Mouse (Mus musculus): ENCODE results near the gene Daglb. TPM values are rescaled to one million over a fixed set of nuclear protein-coding genes. Genes with fewer than 3 reads are reported as not detected.

Gene Daglb
- polyA plus RNA-seq (2016; fragmentation: Nextera tagmentation; extraction: Ambion mirVana): 10.5 and 11.1 TPM in 2 replicates

DNA sequence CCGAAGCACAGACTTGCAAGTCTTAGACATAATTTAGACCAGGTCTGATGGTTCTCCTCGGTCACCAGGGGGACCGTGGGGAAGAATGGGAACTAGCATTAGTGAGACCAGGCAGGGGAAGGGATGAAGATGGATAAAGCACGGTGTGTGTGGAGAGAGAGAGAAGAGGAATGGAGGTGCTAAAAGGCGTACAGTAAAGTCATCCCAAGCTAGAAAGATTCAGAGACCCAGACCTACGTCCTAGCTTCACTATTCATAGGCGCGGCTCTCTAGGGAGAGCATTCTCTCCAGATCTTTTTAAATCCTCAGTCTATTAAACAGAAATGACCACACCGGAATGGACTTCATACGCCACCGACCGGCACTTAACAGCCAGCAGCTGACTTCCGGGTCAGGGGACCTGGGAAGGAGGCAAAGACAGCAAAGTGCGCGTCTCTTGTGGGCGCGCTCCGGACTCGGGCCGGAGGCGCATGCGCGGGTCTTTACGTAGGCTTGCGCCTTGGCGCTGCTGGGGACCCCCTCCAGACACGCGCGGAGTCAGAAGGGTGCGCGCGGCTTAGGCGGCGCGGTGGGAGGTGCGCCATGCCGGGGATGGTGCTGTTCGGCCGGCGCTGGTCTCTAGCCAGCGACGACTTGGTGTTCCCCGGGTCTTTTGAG is at the start of gene Daglb:
Gene Daglb, plus strand, starts transcription at position 485 of the 657 bp plus-strand sequence.
- Histone ChIP-seq H3K4me1 (replicated peaks) (peaks cover 12% of the 10 kb centered on the region; the same call in 1 of the 2 replicates), H3K4me2 (peak within 1 kb of the TSS; percentile 86), H3K27me3 (peaks cover 4% of the 10 kb centered on the region; the same call in 1 of the 2 replicates), H3K4me3 (replicated peaks) (peak within 1 kb of the TSS; percentile 73), H3K36me3 (peaks cover 22% of the 10 kb centered on the region), H3K9ac (replicated peaks) (peak within 1 kb of the TSS; percentile 72), H3K27ac (0 out of 2 replicates have a peak within 1 kb of the TSS, but pooled peaks have one; percentile 35), H3K9me3 (no peaks in the 10 kb centered on the region)
- WGBS: 1% methylated on average over 43 of the region's 43 CpGs
- peak; percentile 91 for ATAC-seq (ENCODE audit: insufficient number of reproducible peaks, insufficient read depth, low FRiP score, low TSS enrichment, low read depth)

GRCm38 (mm10) chr5:143421484-143421883 is 42.9 kb upstream of the Daglb start:
- Histone ChIP-seq H3K27ac (no peak overlapping the region), H3K36me3 (peaks cover 63% of the 10 kb centered on the region), H3K4me1 (replicated peaks) (no peaks in the 10 kb centered on the region), H3K9me3 (peaks cover 3% of the 10 kb centered on the region; the same call in 1 of the 2 replicates), H3K9ac (replicated peaks) (no peak overlapping the region), H3K27me3 (no peaks in the 10 kb centered on the region; the same call in 1 of the 2 replicates), H3K4me3 (replicated peaks) (no peak overlapping the region), H3K4me2 (no peak overlapping the region)
- no peak for ATAC-seq (ENCODE audit: insufficient number of reproducible peaks, insufficient read depth, low FRiP score, low TSS enrichment, low read depth)
- WGBS: 85% methylated on average over 4 of the region's 4 CpGs

- Histone ChIP-seq H3K36me3 (peaks cover 48% of the 10 kb centered on the region), H3K4me3 (replicated peaks) (no peak overlapping the region), H3K4me1 (replicated peaks) (no peaks in the 10 kb centered on the region), H3K27ac (no peak overlapping the region), H3K27me3 (no peaks in the 10 kb centered on the region; the same call in 1 of the 2 replicates), H3K9me3 (no peaks in the 10 kb centered on the region), H3K9ac (replicated peaks) (no peak overlapping the region), H3K4me2 (no peak overlapping the region)
- 74% methylated on average over 4 of the region's 4 CpGs for WGBS
- ATAC-seq (ENCODE audit: insufficient number of reproducible peaks, insufficient read depth, low FRiP score, low TSS enrichment, low read depth): no peak
Observed at GRCm38 (mm10) chr5:143422990-143423389, 41.4 kb upstream of the Daglb start.

DNA sequence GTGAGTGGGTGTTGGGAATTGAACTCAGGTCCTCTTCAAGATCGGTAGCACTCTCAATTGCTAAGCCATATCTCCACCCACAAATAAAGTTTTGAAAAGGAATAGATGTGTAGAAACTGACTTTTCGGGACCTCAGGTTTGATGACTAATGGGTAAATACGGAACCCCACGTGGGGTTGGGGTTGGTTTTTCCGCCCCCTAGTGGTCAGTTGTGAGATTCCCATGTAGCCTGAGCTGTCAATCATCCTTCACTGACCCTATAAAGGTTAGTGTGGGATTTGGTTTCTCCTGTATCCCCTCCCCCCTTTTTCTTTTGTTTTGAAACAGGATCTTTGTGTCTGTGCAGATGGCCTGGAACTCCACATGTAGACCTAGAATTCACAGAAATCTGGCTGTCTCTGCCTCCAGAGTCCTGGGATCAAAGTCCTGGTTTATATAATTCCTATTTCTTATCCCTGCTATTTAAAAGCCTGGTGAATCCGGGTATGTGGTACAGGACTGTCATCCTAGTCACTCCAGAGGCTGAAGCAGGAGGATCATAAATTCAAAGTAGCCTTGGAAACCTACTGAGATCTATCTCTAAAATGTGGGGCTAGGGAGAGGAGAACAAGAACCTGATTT is 40.4 kb upstream of the Daglb start:
- no peak overlapping the region for H3K27ac ChIP-seq
- H3K9ac ChIP-seq (replicated peaks): no peak overlapping the region
- ATAC-seq (ENCODE audit: insufficient number of reproducible peaks, insufficient read depth, low FRiP score, low TSS enrichment, low read depth): no peak
- H3K27me3 ChIP-seq: no peaks in the 10 kb centered on the region; the same call in 1 of the 2 replicates
- peaks cover 38% of the 10 kb centered on the region for H3K36me3 ChIP-seq
- H3K4me2 ChIP-seq: no peak overlapping the region
- 33% methylated on average over 6 of the region's 6 CpGs for WGBS
- H3K9me3 ChIP-seq: no peaks in the 10 kb centered on the region
- H3K4me3 ChIP-seq (replicated peaks): no peak overlapping the region
- H3K4me1 ChIP-seq (replicated peaks): no peaks in the 10 kb centered on the region

DNA sequence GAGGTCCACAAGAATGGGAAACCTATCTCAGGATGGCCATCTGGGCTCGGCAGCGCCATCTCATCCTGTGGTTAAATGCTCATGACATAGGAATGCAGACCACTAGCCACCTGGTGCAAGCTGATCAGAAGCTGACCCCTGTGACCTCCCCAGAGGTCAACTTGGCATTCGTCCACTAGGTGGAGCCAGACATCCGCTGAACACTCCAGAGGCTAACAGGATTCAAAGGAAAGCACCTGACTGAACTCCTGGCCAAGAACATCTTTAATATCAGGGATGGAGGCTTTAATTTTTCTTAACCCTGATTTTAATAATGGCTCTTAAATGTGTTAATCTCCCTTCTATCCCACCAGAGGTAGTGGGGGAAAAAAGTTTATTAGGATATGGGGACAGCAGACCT is 30.0 kb upstream of the Daglb start:
- no peak overlapping the region for H3K9ac ChIP-seq (replicated peaks)
- no peaks in the 10 kb centered on the region for H3K36me3 ChIP-seq
- H3K4me2 ChIP-seq: no peak overlapping the region
- peaks cover 11% of the 10 kb centered on the region for H3K4me1 ChIP-seq (replicated peaks)
- 4% methylated on average over 4 of the region's 4 CpGs for WGBS
- no peaks in the 10 kb centered on the region for H3K9me3 ChIP-seq
- H3K4me3 ChIP-seq (replicated peaks): no peak overlapping the region
- no peaks in the 10 kb centered on the region for H3K27me3 ChIP-seq
- no peak for ATAC-seq (ENCODE audit: insufficient number of reproducible peaks, insufficient read depth, low FRiP score, low TSS enrichment, low read depth)
- no peak overlapping the region for H3K27ac ChIP-seq

DNA sequence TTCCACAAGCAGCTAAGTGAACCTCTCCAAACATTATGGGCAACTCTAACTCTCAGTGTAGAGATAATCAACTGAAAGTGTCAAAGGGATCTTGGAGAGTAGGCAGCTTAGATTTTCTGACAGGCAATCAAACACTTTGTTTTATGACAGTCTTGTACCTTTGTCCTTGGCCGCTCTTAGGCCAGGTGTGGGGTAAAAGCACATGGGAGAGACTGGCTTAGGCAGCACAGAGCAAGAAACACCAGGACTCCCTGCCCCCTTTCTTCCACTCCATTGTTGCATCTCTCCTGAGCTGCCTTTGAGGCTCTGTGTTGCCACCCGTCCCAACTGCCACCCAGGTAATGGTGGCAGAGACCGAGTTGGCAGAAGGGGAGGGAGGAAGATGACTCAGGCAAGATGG is 23.1 kb upstream of the Daglb start:
- H3K4me2 ChIP-seq: no peak overlapping the region
- no peaks in the 10 kb centered on the region for H3K9me3 ChIP-seq
- no peak overlapping the region for H3K9ac ChIP-seq (replicated peaks)
- H3K4me1 ChIP-seq (replicated peaks): no peaks in the 10 kb centered on the region
- H3K27ac ChIP-seq: no peak overlapping the region
- ATAC-seq (ENCODE audit: insufficient number of reproducible peaks, insufficient read depth, low FRiP score, low TSS enrichment, low read depth): no peak
- no peaks in the 10 kb centered on the region for H3K36me3 ChIP-seq
- H3K27me3 ChIP-seq: no peaks in the 10 kb centered on the region
- WGBS: 70% methylated on average over 3 of the region's 3 CpGs
- no peak overlapping the region for H3K4me3 ChIP-seq (replicated peaks)

DNA sequence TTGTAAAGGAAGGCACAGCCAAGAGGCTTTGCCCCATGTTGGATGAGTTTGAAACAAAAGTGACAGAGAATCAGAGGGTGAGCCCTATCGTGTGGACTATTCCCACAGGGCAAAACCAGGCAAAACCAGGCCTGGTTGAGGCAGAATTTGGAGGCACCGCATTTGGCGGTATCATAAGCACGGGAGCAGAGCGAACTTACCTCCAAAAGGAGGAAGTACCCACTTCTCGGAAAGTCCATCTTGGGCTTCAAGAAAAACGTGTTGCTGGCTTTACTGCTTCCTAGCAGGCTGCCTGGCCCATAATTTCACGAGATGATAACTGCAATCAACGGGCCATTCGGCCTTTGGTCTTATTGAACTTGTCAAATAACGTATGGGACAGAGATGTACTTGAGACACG is 22.6 kb upstream of the Daglb start:
- no peaks in the 10 kb centered on the region for H3K4me1 ChIP-seq (replicated peaks)
- H3K4me2 ChIP-seq: no peak overlapping the region
- H3K9ac ChIP-seq (replicated peaks): no peak overlapping the region
- WGBS: 85% methylated on average over 12 of the region's 12 CpGs
- no peaks in the 10 kb centered on the region for H3K9me3 ChIP-seq
- H3K36me3 ChIP-seq: no peaks in the 10 kb centered on the region
- H3K27ac ChIP-seq: no peak overlapping the region
- H3K4me3 ChIP-seq (replicated peaks): no peak overlapping the region
- no peaks in the 10 kb centered on the region for H3K27me3 ChIP-seq
- ATAC-seq (ENCODE audit: insufficient number of reproducible peaks, insufficient read depth, low FRiP score, low TSS enrichment, low read depth): no peak

- no peaks in the 10 kb centered on the region for H3K9me3 ChIP-seq
- H3K27me3 ChIP-seq: peaks cover 4% of the 10 kb centered on the region; the same call in 1 of the 2 replicates
- H3K9ac ChIP-seq (replicated peaks): peak overlapping the region; percentile 72; the same call in 1 of the 2 replicates
- peaks cover 12% of the 10 kb centered on the region; the same call in 1 of the 2 replicates for H3K4me1 ChIP-seq (replicated peaks)
- peaks cover 17% of the 10 kb centered on the region for H3K36me3 ChIP-seq
- ATAC-seq (ENCODE audit: insufficient number of reproducible peaks, insufficient read depth, low FRiP score, low TSS enrichment, low read depth): no peak
- H3K4me2 ChIP-seq: peak overlapping the region; percentile 86
- WGBS: 70% methylated on average over 11 of the region's 11 CpGs
- H3K27ac ChIP-seq: no peak overlapping the region
- H3K4me3 ChIP-seq (replicated peaks): peak overlapping the region; percentile 73
Observed at GRCm38 (mm10) chr5:143463671-143464070, 713 bp upstream of the Daglb start.

GRCm38 (mm10) chr5:143464757-143465118 is 354 bp downstream of the Daglb start:
- Histone ChIP-seq H3K36me3 (peaks cover 26% of the 10 kb centered on the region), H3K4me1 (replicated peaks) (peaks cover 12% of the 10 kb centered on the region; the same call in 1 of the 2 replicates), H3K4me3 (replicated peaks) (peak overlapping the region; percentile 73), H3K27ac (0 out of 2 replicates have a peak overlapping the region, but pooled peaks have one; percentile 35), H3K27me3 (peaks cover 4% of the 10 kb centered on the region; the same call in 1 of the 2 replicates), H3K4me2 (peak overlapping the region; percentile 86), H3K9me3 (no peaks in the 10 kb centered on the region), H3K9ac (replicated peaks) (peak overlapping the region; percentile 72)
- under 1% methylated on average over 20 of the region's 20 CpGs for WGBS
- peak; percentile 76 for ATAC-seq (ENCODE audit: insufficient number of reproducible peaks, insufficient read depth, low FRiP score, low TSS enrichment, low read depth)

- Histone ChIP-seq H3K9me3 (no peaks in the 10 kb centered on the region), H3K27ac (no peak overlapping the region), H3K9ac (replicated peaks) (peak overlapping the region; percentile 72), H3K4me3 (replicated peaks) (peak overlapping the region; percentile 73), H3K27me3 (peaks cover 4% of the 10 kb centered on the region; the same call in 1 of the 2 replicates), H3K36me3 (peaks cover 30% of the 10 kb centered on the region), H3K4me1 (replicated peaks) (peaks cover 12% of the 10 kb centered on the region; the same call in 1 of the 2 replicates), H3K4me2 (peak overlapping the region; percentile 86)
- no peak for ATAC-seq (ENCODE audit: insufficient number of reproducible peaks, insufficient read depth, low FRiP score, low TSS enrichment, low read depth)
- WGBS: 36% methylated on average over 23 of the region's 23 CpGs
Observed at GRCm38 (mm10) chr5:143465156-143466085, 1.0 kb downstream of the Daglb start.

Data from limb, embryonic 12.5 days (tissue).